Mouse (Mus musculus) telencephalon, adult 2 months (tissue): ENCODE results near the gene Dand5.

Experiments
- DNase-seq: peaks from one replicate; pipeline ENCODE4 v3.0.0-alpha.2; 2011; ENCODE audit warnings: low read depth, low spot score

The Dand5 gene

DNA sequence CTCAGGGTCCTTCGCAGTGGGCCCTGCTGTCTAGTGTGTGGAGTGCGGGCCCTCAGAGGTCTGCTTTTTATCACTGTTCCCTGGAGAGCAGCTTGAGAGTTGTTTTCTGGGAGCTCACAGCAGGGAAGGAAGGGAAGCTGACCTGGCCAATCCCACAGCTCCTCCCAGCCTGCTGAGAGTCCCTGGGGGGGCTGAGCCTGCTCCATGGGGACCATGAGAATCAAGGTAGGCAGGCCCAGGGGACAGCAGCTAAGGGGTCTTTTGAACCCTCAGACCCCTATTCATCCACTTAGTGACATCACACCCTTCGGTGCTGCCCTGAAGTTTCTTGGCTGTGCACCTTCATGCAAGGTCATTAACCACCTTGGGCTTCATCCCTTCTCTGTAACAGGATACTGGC lies at the start of gene Dand5:
Gene Dand5 (minus strand): TSS at position 101 of the 400 bp plus-strand sequence.
- DNase-seq, result no peak

DNA sequence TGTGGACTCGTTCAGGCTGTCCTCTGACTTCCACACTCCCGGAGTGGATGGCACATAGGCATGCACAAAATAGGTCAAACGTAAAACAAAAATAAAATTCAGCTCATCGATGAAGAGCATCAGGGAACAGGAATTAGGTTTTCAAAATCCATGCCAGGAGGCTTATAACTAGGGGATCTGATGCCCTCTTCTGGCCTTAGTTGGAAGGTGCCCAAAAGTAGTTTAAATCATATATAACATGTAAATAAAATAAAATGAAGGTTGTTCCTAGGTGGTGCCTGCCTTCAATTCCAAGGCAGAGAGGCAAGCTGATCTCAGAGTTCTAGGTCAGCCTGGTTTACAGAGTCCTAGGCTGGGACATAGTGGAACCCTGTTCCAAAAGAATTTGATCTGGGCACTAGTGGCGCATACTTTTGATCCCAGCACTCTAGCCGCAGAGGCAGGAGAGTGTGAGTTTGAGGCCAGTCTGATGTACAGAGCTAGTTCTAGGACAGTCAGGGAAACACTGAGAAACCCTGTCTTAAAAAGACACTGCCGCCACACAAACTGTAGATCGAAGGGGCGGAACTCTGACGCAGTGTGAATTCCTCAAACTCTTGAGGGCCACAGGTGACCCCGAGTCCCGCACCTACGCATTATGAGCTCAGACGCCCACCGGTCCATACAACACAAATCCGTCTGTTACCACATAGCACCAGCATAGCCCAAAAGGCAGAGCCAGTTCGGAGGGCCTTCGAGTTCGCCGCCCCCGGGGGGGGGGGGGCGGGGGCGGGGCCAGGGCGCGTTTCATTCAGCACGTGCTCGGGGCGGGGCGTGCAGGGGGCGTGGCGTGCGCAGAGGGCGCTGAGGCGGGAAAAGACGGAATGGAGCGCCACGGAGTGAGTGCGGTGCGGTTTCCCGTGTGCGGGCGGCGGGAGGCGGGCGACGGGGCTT lies 49.0 kb upstream of the Dand5 start, which contains the start of gene Syce2:
Gene Syce2 (plus strand): TSS at position 736 of the 933 bp plus-strand sequence.
- no peak for DNase-seq

DNA sequence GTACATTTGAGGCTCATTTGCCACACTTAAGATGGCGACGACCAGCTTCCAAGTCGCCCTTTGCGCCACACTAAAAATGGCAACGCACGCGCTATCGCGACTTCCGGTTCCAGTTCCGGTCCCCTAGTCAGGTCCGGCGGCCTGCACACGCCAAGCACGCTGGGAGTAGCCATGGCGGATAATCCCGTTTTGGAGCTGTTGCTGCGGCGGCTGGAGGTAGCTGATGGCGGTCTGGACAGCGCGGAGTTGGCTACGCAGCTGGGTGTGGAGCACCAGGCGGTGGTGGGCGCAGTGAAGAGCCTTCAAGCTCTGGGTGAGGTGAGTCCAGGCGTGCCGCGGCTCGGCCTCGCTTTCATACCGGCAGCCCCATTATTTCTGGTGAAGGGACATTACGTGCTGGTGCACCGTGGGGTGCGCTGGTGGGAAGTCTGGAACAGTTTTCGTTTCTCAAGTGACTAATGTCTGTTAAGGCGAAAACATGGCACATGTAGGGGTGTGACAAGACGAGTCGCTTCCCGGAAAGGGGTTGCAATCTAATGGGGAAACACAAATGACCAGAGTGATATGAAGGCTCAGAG lies 34.3 kb upstream of the Dand5 start, which contains the start of gene Farsa:
Gene Farsa (plus strand): TSS at position 126 of the 578 bp plus-strand sequence.
- peak; percentile 96 for DNase-seq

DNA sequence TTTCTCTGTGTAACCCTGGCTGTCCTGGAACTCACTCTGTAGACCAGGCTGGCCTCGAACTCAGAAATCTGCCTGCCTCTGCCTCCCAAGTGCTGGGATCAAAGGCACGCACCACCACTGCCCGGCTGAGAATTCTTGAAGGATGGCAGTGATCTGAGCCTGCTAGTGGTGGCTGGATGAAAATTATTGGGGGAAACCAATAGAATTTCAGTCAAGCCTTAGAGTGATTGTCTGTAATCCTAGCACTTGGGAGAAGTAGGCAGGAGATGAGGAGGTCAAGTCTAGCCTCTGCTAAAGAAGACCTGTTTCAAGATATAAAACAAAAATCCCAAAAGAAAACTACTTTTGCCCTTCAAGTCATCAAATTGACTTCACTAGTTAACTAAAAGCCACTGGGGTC lies 33.8 kb upstream of the Dand5 start:
- no peak for DNase-seq

DNA sequence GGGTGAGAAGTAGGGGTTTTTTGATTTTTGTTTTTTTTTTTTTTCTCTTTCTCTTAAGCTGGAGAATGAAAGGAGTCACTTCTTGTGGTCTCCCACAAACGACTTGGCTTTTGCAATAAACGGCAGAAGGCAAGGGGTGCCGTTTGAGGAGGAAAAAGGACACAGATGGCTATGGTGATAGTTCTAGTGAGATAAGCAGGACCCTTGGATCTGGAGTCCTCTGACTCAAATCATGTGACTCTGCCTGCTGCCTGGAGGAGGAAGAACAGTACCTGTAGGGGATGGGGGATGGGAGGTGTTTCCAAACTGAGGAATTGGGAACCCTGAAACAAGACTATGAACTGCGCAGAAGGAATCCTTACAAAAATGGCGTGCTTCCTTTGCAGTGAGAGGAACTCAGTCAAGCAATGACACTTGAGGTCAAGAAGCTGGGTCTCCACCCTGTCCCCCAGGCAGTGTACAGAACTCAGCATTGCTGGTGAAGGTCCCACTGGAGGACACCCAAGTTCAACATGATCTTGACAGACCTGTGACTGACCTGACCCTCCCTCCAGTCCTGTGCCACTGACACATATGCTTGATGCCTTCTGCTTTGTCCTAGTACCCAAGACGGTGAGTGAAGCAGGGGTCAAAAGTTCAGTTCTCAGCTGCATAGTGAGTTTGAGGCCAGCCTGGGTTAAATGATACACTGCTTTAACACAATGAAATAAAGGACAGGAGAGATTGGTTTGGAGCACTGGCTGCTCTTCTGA lies 25.2 kb upstream of the Dand5 start:
- DNase-seq, result no peak

DNA sequence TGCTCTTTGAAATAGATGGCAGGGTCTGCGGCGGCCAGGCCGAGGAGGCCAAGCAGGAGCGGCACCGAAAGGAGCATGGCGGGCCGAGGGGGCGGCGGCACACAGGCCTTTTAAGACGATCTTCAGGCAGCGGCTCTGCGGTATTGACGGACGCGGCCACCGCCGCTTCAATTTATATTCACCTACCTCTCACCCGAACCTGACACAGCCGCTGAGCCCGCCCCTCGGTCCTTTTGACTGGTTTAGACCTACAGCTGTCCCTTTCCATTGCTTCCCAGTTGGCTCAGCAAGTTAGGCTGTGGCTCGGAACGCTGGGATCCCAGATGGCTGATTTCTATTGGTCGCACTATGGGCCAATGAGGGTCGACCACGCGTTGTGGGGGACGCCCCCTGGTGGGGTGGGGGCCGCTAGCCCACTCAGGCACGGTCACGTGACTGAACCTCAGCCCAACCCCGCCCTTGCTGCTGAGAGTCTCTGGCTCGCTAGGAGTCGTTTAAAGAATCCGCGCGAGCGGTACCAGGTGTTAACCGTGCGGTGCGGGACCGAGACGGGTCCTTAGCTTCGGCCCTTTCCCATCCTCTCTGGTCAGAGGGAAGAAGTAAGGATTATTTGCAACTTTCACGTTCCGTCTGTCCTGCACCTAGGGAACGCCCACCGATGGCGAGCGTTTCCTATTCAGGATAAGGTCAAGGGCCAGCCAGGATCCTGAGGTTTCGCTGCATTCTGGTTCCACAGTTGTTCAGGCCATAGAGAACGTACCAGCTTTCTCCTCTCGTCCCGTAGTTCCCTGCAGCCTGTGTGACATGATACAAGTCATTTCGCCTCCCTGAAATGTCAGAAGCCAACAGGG lies 24.3 kb upstream of the Dand5 start, which contains the start of gene Calr:
Gene Calr (minus strand): TSS at position 213 of the 851 bp plus-strand sequence.
- DNase-seq, result peak; percentile 100

DNA sequence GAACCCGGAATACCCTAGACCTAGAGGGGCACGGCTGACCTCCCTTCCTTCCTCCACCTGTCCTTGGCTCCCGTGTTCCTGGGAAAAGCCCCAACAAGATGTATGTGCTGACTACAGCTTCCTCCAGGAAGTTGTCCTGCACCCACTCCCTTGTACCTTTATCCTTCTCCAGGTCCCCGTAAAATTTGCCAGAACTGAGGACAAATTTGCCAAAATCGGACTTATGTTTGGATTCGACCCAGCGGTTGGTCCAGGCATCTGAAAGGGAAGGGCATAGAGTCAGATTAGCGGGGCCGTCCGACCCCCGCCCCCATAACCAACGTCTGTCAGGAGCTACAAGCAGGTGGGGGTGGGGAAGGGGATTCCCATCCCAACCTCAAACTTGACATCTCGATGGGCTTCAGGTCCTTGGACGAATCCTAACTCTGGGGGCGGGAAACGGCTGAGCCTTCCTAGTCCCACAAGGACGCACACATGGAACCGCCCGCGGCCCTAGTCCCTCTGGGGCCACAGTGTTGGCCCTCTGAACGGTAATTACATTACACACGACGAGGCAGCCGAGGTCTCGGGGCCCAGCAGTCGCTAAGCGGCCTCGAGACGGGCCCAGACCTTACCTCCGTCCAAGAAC lies 23.6 kb upstream of the Dand5 start:
- DNase-seq, result no peak

DNA sequence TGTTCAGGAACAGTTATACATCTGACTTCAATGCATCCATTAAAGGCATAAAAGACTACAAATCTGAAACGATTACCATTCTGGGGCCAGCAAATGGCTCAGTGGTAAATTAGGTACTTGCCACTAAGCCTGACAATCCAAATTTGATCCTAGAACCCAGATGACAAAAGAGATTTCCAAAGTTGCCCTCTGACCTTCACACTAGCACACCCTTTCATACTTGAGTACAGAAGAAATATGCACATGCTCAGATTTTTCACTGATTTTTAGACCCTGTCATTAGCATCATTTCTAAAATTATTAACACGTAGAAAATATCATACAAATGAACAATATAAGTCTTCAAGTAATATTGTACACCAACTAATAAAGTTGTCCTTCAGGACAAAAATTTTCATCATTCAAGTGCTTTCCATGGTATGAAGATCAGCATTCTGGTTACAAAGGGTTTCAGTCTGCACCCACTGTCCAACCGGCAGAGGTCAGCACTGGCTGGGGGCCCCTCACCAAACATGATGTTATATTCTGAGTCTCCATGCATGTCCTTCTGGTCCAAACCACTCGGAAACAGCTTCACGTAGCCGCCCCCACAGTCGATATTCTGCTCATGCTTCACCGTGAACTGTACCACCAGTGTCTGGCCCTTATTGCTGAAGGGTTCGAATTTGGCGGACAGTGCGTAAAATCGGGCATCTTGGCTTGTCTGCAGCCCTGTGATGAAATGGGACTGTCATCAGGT lies 22.9 kb upstream of the Dand5 start:
- DNase-seq, result no peak

DNA sequence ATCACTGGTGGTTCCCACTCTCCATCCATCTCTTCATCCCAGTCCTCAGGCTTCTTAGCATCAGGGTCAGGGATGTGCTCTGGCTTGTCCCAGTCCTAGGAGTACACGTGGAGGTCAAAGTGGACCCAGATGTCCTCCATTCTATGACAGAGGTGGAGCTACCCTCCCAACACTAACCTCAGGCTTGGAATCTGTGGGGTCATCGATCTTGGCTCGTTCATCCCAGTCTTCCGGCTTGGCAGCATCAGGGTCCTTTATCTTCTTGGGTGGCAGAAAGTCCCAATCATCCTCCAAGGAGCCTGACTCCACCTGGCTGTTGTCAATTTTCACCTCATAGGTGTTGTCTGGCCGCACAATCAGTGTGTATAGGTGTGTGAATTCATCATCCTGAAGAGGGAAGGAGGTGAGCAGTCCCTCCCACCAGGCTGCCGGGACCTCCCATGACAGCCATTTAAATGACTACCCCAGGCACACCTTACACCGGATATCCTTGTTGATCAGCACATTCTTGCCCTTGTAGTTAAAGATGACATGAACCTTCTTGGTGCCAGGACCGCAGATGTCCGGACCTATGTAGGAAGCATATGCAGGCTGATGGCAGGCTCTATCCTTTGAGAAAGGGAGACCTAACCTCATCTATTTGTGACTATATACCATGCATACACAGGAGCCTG lies 21.9 kb upstream of the Dand5 start:
- DNase-seq, result no peak

DNA sequence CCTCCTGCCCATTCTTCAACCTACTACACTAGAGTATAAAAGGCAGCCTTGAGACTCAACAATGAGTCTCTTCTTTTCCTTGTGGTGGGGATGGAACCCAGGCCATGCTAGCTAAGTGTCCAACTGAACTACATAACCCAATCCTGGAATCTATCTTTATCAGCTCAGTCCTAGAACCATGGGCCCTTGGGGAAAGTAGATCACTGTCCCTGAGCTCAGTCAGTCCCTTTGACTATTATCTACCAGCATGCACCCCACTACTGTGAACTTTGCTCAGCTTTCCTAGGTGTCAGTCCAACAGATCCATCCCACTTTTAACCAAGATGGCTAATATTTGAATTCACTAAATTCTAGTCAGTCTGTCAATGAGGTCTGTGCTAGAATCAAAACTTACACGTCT lies 18.9 kb upstream of the Dand5 start:
- no peak for DNase-seq

DNA sequence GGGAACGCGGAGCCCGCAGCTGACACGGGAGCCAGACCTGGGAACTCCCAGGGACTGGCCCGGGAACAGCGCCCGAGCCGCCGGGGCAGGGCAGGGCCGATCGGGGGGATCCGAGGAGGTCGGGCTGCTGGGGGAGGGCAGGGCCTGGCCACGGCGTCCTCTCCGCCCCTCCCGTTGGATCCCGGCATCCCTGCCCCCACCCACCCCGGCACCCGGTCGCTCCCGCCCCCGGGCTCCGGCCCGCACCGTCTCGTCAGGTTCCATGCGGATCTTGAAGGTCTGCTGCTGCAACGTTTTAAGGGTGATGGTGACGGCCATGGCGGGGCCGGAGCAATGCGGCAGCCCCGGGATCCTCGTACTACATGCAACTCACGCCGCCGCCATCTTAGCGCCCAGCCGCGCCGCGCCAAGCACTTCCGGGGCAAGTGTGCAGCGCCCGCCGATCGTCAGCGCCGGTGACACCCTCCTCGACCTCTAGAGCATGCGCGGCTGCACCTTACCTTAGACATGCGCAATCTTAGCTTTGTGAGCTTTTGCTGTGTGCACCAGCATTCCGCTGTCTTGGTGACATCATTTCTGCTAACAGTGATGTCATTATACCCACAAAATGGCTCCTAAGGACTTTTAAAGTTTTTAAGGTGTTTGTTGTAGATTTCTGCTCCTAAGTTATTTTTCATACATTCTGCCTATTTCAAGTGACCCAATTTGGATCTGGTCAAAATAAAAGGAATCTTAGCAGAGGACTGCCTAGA lies 17.8 kb upstream of the Dand5 start, which contains the start of gene Rad23a:
Gene Rad23a (minus strand): TSS at position 418 of the 752 bp plus-strand sequence.
- DNase-seq, result peak; percentile 95

DNA sequence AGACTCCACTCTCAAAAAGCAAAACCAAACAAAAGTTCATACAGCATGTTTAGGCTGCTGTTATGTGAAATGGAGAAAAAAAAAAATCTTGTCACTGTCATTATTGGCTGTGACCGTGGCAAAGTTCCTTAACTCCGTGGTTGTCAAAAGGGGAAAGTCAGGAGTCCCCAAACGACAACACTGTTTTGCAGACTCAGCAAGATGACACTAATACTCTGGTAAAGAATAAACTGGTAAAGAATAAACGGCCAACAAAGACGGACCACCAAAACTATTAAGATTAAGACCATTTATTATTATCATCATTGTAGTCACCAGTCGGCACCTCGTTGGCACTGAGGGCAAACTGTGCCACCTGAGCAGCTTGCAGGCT lies 17.2 kb upstream of the Dand5 start:
- no peak for DNase-seq

DNA sequence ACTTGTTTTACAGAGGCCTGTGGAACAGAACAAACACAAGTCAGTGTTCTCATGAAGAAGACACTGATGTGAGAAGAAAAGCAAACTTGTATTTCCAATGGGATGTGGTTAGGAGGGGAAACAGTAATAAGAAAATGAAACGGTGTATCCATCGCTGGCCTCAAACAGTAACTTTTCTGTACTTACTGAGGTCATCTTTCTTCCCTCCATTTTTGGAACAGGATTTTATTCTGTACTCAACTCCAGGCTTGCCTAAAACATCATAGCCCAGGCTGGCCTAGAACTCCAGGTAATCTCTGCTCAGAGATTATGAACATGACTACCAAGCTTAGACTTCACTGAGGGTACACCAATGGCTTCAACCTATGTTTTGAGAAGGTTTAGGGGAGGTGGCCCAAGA lies 16.8 kb upstream of the Dand5 start:
- no peak for DNase-seq

DNA sequence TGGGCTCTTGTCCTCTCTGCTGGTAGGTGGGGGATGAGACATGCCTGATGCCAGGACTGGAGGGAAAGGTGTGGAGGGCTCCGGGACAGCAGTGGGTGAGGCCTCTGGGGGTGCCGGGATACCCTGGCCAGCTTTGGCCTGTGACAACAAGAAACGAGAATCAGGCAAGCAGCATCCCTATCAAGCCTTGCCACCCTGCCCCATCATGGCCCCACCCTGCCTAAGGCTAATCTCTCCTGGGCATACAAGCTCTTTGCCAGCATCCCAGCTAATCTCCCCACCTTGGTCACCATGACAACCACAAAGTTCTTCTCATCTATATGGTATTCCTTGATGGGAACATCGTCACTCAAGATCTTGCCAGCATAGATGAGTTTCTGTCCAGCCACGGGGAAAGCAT lies 15.9 kb upstream of the Dand5 start:
- DNase-seq, result no peak

DNA sequence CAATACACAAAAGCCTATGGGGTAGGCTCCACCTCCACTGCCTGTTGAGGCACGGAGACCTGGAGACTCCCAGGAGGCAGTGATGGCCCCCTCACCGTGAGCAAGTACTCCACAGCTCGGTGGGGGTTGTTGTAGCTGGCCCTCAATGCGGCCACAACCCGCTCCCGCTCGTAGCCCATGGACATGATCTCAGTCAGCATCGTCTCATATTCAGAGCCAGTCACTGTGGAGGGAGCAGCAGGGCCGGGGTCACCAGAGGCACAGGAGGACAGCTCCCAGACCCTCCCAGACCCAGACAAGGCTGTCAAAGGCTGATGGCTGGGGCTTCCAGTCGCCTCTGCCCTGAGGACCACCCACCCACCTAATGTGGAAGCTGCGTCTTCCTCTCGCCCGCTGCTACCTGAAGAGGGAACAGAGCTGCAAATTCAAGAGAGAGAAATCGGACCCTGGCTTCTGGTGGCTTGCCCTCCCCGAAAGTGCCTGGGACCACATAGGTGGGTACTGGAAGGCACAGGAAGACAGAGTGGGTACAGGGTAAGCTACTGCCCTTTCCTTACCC lies 15.4 kb upstream of the Dand5 start:
- no peak for DNase-seq

DNA sequence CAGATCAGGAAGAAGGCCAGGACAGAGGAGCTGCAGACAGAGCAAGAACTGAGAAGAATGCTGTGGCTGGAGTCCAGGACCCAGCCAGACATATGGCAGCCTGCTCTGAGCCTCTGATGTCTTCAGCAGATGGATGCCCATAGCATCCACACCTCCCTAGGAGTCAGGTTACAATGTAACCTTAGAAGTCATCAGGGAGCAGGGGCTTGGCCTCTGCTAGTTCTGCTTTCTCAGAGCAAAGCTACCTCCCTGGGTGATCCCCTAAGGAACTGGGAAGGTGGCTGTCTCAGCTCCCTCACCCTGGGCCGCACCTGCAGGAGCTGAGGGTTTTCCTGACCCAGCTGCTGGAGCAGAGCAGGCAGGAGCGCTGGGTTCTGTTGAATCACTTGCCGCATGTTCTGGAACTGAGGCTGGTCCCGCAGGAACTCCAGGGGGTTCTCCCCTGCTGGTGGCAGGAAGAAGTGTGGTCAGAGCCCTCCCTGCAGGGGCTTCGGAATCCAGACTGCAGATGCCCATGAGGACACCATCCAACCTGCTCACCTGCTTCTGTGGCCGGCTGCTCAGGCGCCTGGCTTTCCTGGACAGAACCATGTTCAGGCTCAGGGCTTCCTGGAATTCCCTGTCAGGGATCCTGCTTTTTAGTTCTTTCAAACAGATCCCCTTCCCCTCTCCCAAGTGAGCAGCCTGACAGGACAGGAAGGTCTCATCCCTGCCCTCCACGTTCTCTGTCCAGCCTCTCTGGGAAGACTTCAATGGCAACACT lies 14.7 kb upstream of the Dand5 start:
- DNase-seq, result no peak
